Mouse (Mus musculus): Measurements from ENCODE around the gene Fam45a.

- TF ChIP-seq CTCF (IDR thresholded peaks at IDR 0.05; ENCODE audit: low read depth, low read length) (no peak), POLR2A (IDR thresholded peaks at IDR 0.05; ENCODE audit: extremely low read depth, insufficient read depth, low read length) (no peak)
Observed at GRCm38 (mm10) chr19:60818677-60819076, 7.3 kb downstream of the Fam45a start.

Measured in liver, adult 2 months (tissue).